Mouse (Mus musculus) lung, embryonic 14.5 days (tissue): ENCODE measurements around the gene Ust. TPM values are rescaled to one million over a fixed set of nuclear protein-coding genes. Genes with fewer than 3 reads are reported as not detected.
A peak's percentile ranks its signal among the peaks of the same experiment; 100 is the strongest.

Experiments used
- ATAC-seq: fragments of 200-750 bp; cut with Nextera tagmentation; 2 replicates; pipeline ENCODE4 v1.8.0; 2017; ENCODE audit warnings: mild to moderate bottlenecking, moderate TSS enrichment, moderate library complexity; ENCODE audit not compliant: insufficient read depth
- DNase-seq: peaks from one replicate; pipeline ENCODE4 v3.0.0-alpha.2; 2015
- H3K27ac ChIP-seq: fragments of 300-500 bp; sonication (generic); 2 replicates; pipeline ENCODE4 v1.5.1; 2014; ENCODE audit warnings: low read depth, mild to moderate bottlenecking, moderate library complexity
- H3K27me3 ChIP-seq: fragments of 300-500 bp; sonication (generic); 2 replicates; pipeline ENCODE4 v1.6.1; 2014; ENCODE audit warnings: low read length, control low read depth; ENCODE audit not compliant: insufficient read depth
- H3K36me3 ChIP-seq: fragments of 300-500 bp; sonication (generic); 2 replicates; pipeline ENCODE4 v1.6.1; 2014; ENCODE audit warnings: control low read depth; ENCODE audit not compliant: insufficient read depth
- H3K4me1 ChIP-seq: fragments of 300-500 bp; sonication (generic); 2 replicates; pipeline ENCODE4 v1.6.1; 2014; ENCODE audit warnings: antibody characterized with exemption, control low read depth; ENCODE audit not compliant: insufficient read depth
- H3K4me2 ChIP-seq: fragments of 300-500 bp; sonication (generic); 2 replicates; pipeline ENCODE4 v1.6.1; 2014; ENCODE audit warnings: mild to moderate bottlenecking
- H3K4me3 ChIP-seq: fragments of 300-500 bp; sonication (generic); 2 replicates; pipeline ENCODE4 v1.5.1; 2014; ENCODE audit warnings: low read depth, low read length
- H3K9ac ChIP-seq: fragments of 300-500 bp; sonication (generic); 2 replicates; pipeline ENCODE4 v1.6.1; 2014
- H3K9me3 ChIP-seq: fragments of 300-500 bp; sonication (generic); 2 replicates; pipeline ENCODE4 v1.6.1; 2016; ENCODE audit warnings: low read depth, low read length, control low read depth
- CTCF ChIP-seq: IDR thresholded peaks from 2 replicates; pipeline ENCODE4 v1.5.1; 2016; ENCODE audit warnings: antibody characterized with exemption, low read depth
- WGBS: fragments of 180-500 bp; shearing (Covaris S2); extraction: QIAGEN DNeasy Blood & Tissue Kit; methylation state at CpG from one replicate; pipeline ENCODE4 v1.1.7; 2014; 5-methylcytosine and 5-hydroxymethylcytosine counted together
- polyA plus RNA-seq: library from polyadenylated mRNA; unstranded; fragments of >200 nt; fragmentation: Nextera tagmentation; extraction: Ambion mirVana; gene quantifications from 2 replicates; pipeline ENCODE4 v1.2.1, GENCODE M21; 2014

Gene Ust
- polyA plus RNA-seq, 1 experiment from 2014 or later: 7.6 TPM

DNA sequence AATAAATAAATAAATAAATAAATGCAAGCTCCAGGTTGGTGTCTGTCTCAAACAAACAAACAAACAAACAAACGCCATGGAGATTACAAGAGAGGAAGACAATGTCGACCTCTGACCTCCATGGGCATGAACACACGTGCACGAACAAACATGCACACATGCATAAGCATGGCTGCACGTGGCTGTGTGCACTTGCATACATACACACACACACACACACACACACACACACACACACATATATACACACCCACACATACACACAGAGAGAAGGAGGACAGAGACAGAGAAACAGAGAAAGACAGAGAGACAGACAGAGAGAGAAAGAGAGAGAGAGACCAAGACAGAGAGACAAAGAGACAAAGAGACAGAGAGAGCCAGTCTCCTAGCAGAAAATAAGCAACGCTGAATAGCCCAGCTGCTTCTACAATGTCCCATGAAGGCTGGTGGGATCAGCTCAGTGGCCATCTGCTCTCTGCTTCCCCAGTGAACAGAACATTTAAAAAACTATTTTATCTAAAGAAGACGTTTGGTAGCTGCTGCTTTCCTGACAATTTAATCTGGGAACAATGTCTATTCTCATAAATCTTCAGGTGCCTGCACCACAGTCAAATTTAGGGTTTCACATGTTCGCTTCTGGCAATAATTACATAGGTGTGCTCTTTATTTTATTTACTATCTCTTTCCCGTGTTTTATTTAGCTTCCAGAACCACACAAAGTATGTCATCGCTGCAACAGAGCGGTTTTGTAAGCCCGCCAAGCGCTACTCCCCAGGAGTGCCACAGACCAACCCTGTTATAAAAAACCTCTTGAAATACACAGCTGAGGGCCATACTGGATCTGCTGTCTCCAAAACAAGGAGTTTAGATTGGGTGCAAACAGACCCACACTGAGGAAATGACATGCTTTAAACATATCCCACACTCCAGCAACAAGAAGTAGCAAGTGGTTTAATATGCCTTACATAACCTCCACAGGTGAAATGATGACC is 89.5 kb downstream of the Ust start:
- no peak overlapping the region for H3K27ac ChIP-seq
- H3K27me3 ChIP-seq: no peaks in the 10 kb centered on the region
- no peak for DNase-seq
- no peaks in the 10 kb centered on the region for H3K9me3 ChIP-seq
- TF ChIP-seq CTCF: no peak
- H3K4me2 ChIP-seq: no peak overlapping the region
- H3K4me3 ChIP-seq: no peak overlapping the region
- ATAC-seq: no peak
- H3K4me1 ChIP-seq: no peaks in the 10 kb centered on the region
- H3K9ac ChIP-seq: no peak overlapping the region
- no peaks in the 10 kb centered on the region for H3K36me3 ChIP-seq
- WGBS: 73% methylated on average over 13 of the region's 13 CpGs

DNA sequence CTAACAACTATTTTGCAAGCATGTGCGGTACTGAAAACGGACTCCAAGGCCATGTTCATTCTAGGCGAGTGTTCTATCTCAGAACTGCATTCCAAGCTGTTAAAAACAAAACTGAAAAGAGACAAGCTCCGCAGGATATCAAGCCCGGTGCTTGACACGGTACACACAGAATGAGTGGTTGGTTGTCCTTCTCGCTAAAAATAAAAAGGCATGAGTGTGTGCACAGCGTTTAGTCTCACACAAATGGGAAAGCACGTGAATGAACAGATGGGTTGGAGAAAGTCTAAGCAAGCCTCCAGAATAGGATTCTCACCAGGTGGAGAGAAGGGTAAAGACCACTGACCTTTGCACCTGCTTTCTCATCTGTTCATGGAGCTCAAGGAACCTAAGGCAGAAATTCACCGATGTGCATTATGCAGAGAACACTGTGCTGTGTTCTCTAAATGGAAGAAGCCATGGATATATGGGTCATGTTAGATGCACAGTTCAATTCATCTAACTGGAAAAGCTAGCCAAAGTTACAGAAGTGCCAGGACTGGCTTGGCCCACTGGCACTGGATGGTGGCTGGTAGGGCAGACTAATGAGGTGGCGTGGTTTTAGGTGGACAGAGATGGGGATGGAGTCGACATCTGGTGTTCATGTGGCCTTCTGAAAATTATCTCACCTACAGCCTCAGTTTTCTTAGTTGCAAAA is 90.8 kb downstream of the Ust start:
- H3K4me2 ChIP-seq: no peak overlapping the region
- DNase-seq (no peak), ATAC-seq (no peak)
- no peaks in the 10 kb centered on the region for H3K27me3 ChIP-seq
- no peak for TF ChIP-seq CTCF
- H3K27ac ChIP-seq: no peak overlapping the region
- H3K4me3 ChIP-seq: no peak overlapping the region
- no peaks in the 10 kb centered on the region for H3K9me3 ChIP-seq
- 73% methylated on average over 12 of the region's 12 CpGs for WGBS
- no peak overlapping the region for H3K9ac ChIP-seq
- H3K4me1 ChIP-seq: no peaks in the 10 kb centered on the region
- H3K36me3 ChIP-seq: no peaks in the 10 kb centered on the region

DNA sequence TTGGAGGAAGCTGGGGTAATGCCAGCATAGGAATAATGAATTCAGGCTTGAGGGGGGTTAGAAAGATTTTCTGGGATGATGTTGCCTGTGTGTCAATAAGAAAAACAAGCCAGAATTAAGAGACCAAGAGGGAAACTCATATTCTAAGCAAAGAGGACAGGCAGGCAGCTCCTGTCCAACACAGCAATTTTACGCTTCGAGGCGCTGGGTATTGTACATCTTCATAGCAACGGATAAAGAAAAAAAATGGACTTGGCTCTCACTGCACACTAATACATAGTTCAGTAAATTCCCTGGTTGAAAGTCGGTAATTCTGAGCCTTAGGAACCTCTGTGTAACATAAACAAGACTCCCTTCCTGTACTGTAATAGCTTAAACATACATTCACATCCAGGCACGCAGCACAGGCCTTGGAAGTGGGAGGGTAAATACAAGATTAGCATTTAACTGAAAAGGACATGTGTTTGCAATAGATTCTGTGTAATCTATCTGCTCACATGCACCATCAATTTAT is 99.1 kb downstream of the Ust start:
- no peak overlapping the region for H3K4me3 ChIP-seq
- H3K27ac ChIP-seq: no peak overlapping the region
- no peak overlapping the region for H3K4me2 ChIP-seq
- no peak for TF ChIP-seq CTCF
- no peaks in the 10 kb centered on the region for H3K4me1 ChIP-seq
- H3K9me3 ChIP-seq: no peaks in the 10 kb centered on the region
- no peak overlapping the region for H3K9ac ChIP-seq
- ATAC-seq: no peak
- no peaks in the 10 kb centered on the region for H3K27me3 ChIP-seq
- 39% methylated on average over 6 of the region's 6 CpGs for WGBS
- peak; percentile 16 for DNase-seq
- H3K36me3 ChIP-seq: no peaks in the 10 kb centered on the region

DNA sequence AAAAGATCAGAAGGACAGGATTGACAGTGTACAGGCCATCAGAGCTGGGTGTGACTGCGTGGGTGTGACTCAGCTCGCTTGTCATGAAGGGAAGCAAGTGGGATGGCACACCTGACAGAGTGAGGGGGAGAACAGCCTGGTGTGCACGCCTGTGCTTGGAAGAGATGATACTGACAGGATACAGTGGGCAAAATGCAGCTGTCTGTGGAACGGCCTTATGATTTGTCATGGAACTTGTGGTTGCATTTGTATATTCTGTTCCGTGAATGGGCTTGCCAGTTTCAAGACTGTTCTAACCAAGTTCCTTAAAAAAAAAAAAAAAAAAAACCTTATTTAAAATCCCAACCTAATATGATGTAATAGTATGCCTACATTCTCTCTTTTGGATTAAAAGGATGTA is 103.2 kb downstream of the Ust start:
- no peaks in the 10 kb centered on the region for H3K27me3 ChIP-seq
- H3K4me2 ChIP-seq: no peak overlapping the region
- no peak for TF ChIP-seq CTCF
- ATAC-seq (no peak), DNase-seq (no peak)
- no peaks in the 10 kb centered on the region for H3K9me3 ChIP-seq
- no peak overlapping the region for H3K27ac ChIP-seq
- H3K4me3 ChIP-seq: no peak overlapping the region
- WGBS: 87% methylated on average over 5 of the region's 5 CpGs
- no peaks in the 10 kb centered on the region for H3K36me3 ChIP-seq
- H3K4me1 ChIP-seq: no peaks in the 10 kb centered on the region
- no peak overlapping the region for H3K9ac ChIP-seq

DNA sequence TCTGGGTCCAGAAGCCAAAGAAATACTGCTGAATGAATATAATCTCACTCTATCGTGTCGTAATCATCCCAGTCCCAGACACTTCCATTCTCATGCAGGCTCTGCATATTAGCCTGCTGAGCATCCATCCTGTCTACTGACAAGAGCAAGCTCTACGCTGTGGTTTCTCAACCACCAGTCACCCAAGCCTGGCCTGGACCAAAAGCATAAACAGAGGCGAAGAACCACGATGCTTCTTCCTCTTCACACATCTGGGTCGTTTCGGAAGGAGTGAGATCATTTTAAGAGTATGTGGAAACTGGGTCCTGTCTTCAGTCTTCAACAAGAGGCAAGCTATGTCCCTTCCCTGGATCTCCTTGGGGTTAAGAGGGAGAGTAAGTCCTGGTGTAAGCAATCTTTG is 103.6 kb downstream of the Ust start:
- Histone ChIP-seq H3K27ac (no peak overlapping the region), H3K27me3 (no peaks in the 10 kb centered on the region), H3K9ac (no peak overlapping the region), H3K36me3 (no peaks in the 10 kb centered on the region), H3K9me3 (no peaks in the 10 kb centered on the region), H3K4me1 (no peaks in the 10 kb centered on the region), H3K4me3 (no peak overlapping the region), H3K4me2 (no peak overlapping the region)
- 87% methylated on average over 7 of the region's 7 CpGs for WGBS
- ATAC-seq (no peak), DNase-seq (no peak)
- TF ChIP-seq CTCF: no peak

DNA sequence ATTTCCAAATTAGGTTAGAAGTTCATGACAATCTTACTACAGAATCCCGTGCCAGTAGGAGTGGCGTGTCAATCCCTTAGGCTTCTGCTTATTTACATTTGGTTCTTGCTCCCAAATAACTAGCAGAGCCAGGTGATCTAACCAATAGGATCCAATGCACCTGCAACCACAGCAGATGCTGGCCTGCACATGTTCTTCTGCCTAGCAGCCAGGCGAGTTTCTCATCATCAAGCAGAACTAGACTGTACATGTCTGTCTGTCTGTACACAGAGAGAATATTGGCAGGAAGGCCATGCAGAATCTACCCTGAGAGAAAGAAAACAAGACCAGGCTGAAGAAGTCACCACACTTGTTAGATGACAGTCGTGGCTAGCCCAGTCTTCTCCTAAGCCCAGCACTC is 113.5 kb downstream of the Ust start:
- ATAC-seq (no peak), DNase-seq (no peak)
- no peak overlapping the region for H3K4me3 ChIP-seq
- H3K4me2 ChIP-seq: no peak overlapping the region
- no peak overlapping the region for H3K27ac ChIP-seq
- H3K9ac ChIP-seq: no peak overlapping the region
- H3K4me1 ChIP-seq: no peaks in the 10 kb centered on the region
- TF ChIP-seq CTCF: no peak
- no peaks in the 10 kb centered on the region for H3K27me3 ChIP-seq
- H3K9me3 ChIP-seq: no peaks in the 10 kb centered on the region
- H3K36me3 ChIP-seq: no peaks in the 10 kb centered on the region
- 86% methylated on average over 4 of the region's 4 CpGs for whole genome bisulfite sequencing

DNA sequence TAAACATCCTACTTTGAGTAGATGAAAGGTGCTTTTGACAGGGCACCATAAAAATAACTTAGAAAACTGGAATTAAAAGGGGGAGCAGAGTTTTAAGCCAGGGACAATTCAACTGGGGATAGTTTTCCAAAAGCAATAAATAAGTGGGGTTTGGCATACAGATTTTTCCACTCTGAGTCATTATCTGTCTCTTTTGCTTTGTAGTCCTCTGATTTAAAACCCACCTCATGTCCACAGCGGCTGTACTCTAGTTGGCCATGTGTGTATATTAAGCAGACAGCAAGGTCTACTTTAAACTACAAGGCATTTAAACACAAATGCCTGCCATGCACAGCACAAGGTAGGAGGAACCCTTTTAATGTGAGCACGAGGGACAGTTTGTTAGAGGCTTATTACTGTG is 126.4 kb downstream of the Ust start:
- Histone ChIP-seq H3K27ac (no peak overlapping the region), H3K27me3 (no peaks in the 10 kb centered on the region), H3K36me3 (no peaks in the 10 kb centered on the region), H3K4me3 (no peak overlapping the region), H3K4me1 (no peaks in the 10 kb centered on the region), H3K4me2 (no peak overlapping the region), H3K9me3 (no peaks in the 10 kb centered on the region), H3K9ac (no peak overlapping the region)
- TF ChIP-seq CTCF: no peak
- ATAC-seq (no peak), DNase-seq (no peak)
- WGBS: 84% methylated on average over 2 of the region's 2 CpGs
